Mouse (Mus musculus): ENCODE data around the gene Col27a1.

Col27a1 gene

GRCm38 (mm10) chr4:63213907-63214621, at the start of gene Col27a1:
Gene Col27a1, plus strand, starts transcription at chr4:63214004.
- no peak for DNase-seq

GRCm38 (mm10) chr4:63165636-63166035, 48.2 kb upstream of the Col27a1 start:
- DNase-seq: no peak

GRCm38 (mm10) chr4:63166323-63166722, 47.5 kb upstream of the Col27a1 start:
- DNase-seq: no peak

DNA sequence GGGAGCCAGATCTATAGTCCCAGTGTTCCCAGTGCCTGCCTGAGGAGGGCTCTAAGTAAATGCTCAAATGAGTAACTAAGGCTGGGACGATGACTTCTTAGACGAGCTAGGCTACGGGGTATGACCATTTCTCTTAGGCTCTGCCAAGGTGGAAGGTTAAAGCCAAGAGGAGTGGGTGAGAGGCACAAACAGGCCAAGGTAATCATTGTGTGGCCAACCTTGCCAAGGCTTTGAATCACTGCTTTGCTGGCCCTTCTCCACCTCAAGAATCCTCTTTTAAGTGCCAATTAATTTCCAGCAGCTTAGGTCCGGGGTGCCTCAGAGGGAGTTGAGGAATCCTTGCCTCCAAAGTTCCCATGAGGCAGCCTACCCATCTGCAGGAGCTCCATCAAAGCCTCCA, 43.7 kb upstream of the Col27a1 start:
- no peak for DNase-seq

DNA sequence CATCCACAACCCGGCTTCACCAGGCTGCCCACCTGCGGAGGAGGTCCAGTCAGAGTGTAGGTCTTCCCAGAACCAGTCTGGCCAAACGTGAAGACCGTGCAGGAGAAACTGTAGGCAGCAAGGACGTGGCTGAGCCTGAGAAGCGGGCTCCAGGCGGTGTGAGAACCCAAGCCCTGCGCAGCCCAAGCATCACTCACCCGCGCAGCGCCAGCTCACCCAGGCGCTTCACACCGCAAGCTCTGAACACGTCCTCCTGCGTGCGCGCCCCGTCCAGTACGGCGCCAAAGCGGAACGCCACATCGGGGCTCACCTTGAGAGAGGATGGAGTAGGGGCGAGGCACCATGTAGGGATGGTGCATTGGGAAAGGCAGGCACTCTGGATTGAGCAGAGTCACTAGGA, 42.7 kb upstream of the Col27a1 start:
- DNase-seq: no peak

DNA sequence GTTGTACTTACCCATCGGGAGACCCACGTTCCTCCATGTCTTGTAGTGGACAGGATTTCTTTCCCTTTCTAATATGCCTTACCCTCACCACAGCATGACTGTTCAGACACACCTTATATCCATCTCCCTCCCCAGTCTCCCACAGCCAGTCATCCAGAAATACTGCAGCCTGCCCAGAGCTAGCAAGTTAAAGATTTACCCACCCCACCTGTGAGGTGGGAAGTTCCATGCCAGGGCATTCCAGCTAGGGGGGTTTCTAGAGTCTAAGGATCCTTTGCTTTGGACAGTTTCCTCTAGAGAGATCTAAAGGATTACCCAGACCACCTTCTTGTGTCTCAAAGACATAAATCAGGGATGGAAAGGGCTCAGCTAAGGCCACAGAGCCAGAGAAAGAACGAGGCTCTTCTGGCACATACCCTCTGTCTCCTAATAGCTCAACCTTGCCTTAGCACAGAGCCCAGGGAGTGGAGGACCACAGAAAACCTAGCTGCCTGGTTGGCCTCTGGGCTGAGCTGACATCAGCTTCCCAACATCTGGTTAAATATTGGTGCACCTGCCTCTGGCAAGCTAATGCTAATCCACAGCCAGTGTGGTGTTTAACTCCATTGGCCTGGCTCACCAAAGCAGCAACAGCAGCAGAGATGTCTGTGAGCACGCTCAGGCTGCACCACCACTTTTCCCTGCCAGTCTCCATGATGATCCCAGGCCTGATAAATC, 41.7 kb upstream of the Col27a1 start, which contains the start of gene Kif12:
Gene Kif12 (minus strand): TSS at position 163 of the 717 bp plus-strand sequence.
- no peak for DNase-seq

GRCm38 (mm10) chr4:63181556-63181955, 32.2 kb upstream of the Col27a1 start:
- peak; percentile 30 for DNase-seq

DNA sequence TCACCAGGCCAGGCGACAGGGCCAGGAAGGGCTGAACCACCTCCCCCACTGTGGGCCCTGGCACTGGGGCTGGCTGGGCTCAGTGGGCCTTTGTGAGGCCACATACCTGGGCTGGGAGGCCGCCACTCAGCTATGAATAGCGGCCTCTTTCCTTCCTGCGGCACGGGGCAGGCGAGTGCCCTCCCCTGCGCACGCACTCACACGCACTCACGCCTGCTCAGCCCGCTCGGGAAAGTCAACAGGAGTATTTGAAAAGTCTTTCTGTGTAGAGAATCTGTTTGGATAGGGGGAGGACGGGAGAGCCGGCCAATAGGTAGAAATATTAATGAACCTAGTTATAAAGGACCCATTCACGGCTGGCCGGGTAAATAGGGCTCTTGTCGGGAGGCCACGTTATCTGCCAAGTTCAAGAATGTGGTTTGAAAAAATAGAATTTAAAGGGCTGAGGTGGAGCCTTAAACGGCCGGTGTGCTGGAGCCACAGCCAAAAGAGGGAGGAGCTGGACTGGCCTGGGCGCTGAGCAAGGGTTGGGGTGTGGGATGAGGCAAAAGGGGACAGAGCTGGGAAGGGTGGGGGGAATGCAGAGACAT, 27.4 kb upstream of the Col27a1 start:
- DNase-seq: no peak

- no peak for DNase-seq
These were observed 22.2 kb upstream of the Col27a1 start for GRCm38 (mm10) chr4:63191641-63192040.

DNA sequence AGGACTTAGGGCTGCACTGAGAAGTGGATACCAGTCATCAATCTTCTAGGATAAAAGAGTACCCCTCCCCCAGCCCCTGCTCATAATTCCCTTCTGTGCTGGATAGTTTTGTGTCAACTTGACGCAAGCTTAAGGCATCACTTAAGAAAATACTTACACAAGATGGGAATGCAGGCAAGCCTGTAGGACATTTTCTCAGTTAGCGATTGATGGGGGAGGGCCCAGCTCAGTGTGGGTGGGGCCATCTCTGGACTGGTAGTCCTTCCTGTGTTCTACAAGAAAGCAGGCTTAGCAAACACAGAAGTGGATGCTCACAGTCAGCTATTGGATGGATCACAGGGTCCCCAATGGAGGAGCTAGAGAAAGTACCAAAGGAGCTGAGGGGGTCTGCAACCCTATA, 19.4 kb upstream of the Col27a1 start:
- DNase-seq: no peak

GRCm38 (mm10) chr4:63199366-63199765, 14.4 kb upstream of the Col27a1 start:
- DNase-seq: no peak

- DNase-seq: no peak
These were observed 9.9 kb upstream of the Col27a1 start for GRCm38 (mm10) chr4:63203874-63204273.

- DNase-seq: no peak
These were observed 8.2 kb upstream of the Col27a1 start for GRCm38 (mm10) chr4:63205583-63205982.

DNA sequence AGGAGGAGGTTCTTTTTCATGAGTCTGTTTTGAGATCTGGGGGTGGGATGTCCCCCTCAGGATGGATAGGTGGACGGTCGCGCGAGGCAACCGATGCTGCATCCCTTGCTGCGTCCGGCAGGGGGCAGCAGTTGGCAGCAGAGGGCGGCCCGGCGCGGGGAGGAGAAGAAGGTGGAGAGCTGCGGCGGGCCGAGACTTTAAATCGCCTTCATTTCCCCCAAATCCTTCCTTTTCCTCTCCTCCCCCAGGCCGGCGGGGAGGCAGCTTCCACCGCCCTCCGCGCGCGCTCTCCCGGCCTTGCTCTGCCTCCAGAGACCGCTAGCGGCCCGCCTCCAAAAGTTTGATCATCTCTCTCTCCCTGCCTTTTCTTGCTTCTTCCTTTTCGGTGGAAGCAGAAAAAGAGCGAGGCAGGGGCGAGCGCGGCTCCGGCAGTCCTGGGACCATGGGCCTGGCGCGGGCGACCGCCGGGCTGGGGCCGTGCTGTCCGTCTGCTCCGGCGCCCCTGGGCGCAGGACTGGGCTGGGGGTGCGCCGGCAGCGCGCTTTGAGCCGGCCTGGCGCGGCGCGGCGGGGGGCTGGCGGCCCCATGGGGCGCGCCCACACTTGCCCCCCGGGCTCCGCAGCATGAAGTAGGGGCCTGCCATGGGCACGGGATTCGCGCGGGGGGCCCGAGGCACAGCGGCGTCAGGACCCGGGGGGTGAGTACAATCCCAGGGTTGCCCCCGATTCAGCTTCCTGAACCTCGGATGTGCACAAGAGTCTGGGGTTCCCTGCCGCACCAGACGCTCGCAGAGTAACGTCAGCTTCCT, 1.6 kb downstream of the Col27a1 start:
- DNase-seq: peak; percentile 71

DNA sequence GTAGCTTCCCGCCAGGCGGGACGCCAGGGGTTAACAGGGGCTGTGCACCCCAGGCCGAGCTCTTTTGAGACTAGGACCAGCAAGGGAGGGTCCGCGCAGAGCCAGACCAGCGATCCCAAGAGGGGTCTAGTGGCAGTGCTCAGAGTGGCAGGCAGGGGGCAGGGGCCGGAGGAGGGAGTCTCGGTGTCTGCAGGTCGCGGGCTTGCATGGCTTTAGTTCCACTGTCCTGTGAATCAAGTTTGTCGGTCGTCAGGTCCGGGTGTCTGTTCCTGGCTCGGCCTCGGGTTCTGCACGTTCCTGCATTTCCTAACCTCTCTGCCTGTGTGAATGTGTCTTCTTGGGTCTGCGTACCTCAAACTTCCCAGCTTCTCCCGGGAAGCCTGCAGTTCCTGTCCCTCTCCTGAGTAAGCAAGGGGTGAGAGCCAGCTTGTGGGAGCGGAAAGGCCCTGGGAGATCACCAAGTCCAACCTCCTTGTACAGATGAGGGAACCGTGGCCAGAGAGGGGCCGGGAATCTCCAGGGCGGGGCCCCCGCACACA, 2.3 kb downstream of the Col27a1 start:
- peak; percentile 49 for DNase-seq

DNA sequence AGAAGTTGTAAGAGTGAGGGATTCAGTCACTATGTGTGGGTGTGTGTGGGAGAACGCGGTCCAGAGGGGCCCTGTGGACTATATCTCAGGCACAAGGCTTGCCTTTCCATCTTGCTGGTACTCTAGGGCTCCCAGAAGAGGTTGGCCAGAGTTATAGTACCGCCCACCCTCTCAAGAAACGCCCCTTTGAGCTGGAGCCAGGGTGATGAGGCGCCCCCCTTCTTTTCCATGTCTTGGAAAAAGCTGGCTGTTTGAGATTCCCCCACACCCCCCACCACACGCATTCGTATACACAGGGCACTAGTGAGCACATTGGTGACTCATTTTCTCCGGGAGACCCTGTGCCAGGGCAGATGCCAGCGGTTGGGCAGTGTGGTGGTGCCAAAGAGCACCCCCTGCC, 2.8 kb downstream of the Col27a1 start:
- no peak for DNase-seq

GRCm38 (mm10) chr4:63217513-63217912, 3.7 kb downstream of the Col27a1 start:
- no peak for DNase-seq

DNA sequence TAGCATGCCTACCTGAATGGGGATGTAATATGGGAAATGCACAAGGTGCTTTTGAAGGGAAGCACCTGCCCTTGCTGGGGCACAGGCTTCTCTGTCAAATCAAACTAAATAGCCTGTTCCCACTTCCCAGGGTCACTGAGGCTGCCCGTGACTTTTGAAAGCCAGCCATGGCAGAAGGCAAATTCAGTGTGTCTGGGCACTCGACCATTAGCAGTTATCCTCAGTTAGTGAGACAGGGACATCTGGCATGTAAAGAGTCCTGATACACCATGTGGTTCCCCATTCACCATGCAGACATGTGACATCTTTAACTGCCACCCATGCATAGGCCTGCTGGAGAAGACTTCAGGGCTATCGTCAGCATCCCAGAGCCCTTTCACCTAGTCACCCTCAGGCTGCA, 5.3 kb downstream of the Col27a1 start:
- no peak for DNase-seq

DNA sequence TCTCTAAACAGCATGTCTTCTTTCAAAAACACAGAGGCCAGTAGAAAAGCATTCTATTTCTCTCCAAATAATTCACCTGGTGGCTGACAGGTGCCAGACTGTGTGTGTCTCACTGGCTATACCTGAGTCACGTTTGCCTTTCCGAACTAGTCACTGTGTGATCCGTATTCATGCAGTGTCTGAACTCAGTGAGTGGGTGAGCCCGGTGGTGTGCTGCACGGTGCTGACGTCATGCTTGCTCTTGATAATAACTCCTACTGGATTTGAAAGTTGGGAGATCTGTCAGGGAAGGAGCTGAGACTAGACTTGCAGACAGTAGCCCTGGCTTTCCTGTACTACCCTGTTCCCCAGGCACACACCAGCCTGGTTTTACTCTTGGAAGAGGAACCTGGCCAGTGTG, 5.8 kb downstream of the Col27a1 start:
- DNase-seq: no peak

- no peak for DNase-seq
These were observed 7.5 kb downstream of the Col27a1 start for GRCm38 (mm10) chr4:63221096-63221958.

- no peak for DNase-seq
These were observed 8.4 kb downstream of the Col27a1 start for GRCm38 (mm10) chr4:63222246-63222645.

- DNase-seq: no peak
These were observed 11.6 kb downstream of the Col27a1 start for GRCm38 (mm10) chr4:63225373-63225772.
